Mouse (Mus musculus) kidney, postnatal 14 days (tissue): ENCODE results near the gene Ndufb4.
A peak's percentile ranks its signal among the peaks of the same experiment; 100 is the strongest.
"Not testable (repeated sequence)": the region's sequence is repeated elsewhere in the genome, so short reads cannot be mapped to it uniquely, and the experiment has no call there.

Experiments used
- DNase-seq: peaks from one replicate; pipeline ENCODE4 v3.0.0; 2022; ENCODE audit warnings: mixed read lengths

The Ndufb4 gene

DNA sequence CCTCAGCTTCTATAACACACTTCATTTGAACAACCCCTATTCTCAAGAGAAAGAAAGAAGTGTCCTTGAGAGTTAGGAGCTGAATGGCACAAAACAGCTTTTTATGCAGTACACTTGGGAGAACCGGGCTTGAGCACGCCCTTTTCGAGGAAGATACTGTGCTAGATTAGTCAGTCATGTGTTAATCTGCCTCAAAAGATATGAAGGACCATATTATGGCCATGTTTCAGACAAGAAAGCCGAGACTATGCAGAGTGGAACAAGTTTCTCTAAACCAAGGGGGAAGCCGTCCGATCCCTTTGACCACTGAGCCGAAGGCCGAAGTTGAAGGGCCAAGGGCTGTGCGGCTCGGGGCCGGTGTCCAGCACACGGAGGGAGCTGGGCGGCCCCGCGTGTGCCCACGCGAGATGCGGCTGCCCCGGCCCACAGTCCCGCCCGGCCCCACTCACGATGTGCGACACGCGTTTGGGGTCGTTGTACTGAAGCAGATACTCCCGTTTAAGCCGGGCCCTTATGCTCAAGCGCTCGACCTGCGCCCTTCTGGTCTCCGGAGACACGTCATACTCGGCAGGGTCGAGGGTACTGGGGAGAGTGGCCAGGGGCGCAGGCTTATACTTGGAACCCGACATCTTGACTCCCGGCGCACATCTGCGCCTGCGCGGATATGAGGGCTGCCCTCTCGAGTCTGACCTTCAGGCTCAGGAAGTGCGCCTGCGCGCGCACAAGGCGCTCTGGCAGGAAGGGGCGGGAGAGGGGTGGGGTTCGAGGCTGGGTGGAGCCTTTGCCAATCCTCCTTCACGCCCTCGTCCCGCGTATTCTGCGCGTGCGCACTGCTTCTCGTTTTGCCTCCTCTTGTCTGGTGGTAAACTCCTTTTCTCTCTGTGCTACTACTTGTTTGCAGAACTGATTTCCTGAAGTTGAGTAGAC is at the start of gene Ndufb4:
Gene Ndufb4, minus strand, starts transcription at position 723 of the 927 bp plus-strand sequence.
- peak; percentile 98 for DNase-seq

DNA sequence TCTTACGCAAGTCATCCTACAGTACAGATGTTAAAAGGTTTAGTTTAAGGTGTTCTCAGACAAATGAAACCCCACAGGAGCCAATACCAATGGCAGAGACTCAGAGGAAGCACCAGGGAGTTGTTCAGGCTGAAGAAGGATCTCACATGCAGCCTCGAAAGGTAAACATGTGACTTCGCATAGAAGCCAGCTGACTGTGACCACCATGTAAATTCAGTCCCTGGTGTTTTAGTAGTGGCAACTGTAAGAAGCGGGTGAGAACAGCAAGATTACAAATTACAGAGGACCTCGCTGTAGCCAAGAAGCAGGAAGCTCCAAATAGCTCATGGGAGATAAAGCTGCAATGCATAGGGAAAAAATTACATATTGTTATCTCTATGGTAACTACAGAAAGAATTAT is 49.6 kb upstream of the Ndufb4 start:
- DNase-seq: no peak

DNA sequence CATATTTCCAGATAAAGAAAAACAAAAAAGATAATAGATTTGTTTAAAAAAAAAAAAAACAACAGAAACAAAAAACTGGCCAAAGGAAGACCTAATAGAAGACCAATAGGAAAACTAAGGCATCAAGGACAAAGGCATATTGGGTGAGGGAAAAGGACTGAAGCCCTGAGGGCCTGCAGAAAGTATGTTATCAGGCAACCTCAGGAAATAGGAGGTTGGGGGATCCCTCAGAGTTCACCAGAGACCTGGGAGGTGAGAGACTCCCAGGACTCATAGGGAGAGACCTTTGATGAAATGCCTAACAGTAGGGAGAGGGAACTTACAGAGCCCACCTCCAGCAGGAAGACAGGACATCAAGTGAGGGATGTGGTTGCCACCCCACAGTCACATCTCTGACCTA is 45.8 kb upstream of the Ndufb4 start:
- DNase-seq: not testable (repeated sequence)

- DNase-seq: no peak
These were observed 44.5 kb upstream of the Ndufb4 start for GRCm38 (mm10) chr16:37698767-37699166.

DNA sequence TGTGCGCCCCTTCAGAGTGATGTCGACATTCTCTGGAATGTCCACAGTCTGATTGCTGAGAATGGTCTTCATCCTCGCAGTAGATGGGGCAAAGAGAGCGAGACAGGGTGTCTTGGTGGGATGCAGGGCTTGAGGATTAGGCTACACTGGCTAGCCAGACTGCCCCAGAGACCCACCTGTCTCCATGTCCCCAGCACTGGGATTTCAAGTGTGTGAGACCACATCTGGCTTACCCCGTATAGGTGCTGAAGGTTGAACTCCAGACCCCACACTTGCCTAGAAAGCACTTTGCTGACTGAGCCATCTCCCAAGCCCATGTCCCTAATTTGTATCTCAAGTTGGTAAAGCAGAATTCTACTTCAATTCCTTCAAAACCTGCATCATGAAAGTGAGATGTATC is 43.0 kb upstream of the Ndufb4 start:
- no peak for DNase-seq

DNA sequence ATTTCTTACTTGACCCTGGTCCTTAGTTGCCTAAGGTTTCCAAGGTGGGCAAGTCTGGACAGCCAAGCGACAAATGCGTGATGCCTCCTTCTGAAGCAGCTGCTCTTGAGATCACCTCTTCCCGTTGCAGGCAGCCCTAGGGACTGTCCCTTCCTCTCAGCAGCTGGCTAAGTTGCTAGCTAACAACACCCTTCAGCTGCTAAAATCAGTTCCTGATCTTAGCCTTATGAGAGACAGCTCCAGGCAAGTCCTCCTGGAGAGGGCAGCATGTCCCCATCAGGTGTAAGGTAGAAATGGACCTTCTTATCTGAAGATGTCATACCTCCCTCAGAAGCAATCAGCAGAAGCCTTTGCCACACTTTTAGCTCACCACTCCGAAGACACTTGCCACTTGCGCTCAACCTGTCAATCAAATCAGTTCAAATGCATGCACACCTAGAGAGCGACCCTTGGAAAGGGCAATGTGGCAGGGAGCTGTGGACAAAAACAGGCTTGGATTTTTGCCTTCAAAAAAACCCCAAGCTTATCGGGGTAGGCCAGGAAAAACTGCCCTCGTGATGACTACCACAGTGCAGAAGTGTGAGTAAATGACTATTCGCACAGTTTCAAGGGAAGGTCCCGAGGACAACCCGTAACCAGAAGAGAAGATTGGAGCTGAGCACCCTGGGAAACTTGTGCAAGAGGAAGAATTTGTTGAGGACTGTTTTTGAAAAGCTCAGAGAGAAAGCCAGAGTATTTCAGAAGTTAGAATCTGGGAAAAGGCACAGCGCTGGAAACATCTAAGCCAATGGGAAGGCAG is 36.9 kb upstream of the Ndufb4 start:
- DNase-seq: peak; percentile 29

DNA sequence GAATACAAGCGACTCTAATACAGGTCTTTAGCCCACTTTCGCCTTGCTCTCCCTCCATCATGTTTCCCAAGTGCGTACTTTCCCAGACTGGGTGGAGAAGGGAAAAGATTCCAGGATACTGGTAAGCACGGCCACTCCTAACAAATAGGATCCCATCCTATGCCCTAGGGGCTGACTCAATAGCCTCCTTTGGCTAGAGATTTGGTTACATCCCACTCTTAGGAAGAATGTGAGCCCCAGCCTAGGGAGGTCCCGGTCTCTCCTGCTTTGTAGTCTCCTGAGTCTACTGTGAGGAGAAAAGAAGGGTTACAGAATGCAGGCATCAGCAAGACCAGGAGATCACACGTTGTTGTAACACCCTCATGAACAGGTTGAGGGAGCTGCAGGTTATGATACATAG is 36.2 kb upstream of the Ndufb4 start:
- no peak for DNase-seq

GRCm38 (mm10) chr16:37689934-37690333 is 35.7 kb upstream of the Ndufb4 start:
- DNase-seq: no peak

DNA sequence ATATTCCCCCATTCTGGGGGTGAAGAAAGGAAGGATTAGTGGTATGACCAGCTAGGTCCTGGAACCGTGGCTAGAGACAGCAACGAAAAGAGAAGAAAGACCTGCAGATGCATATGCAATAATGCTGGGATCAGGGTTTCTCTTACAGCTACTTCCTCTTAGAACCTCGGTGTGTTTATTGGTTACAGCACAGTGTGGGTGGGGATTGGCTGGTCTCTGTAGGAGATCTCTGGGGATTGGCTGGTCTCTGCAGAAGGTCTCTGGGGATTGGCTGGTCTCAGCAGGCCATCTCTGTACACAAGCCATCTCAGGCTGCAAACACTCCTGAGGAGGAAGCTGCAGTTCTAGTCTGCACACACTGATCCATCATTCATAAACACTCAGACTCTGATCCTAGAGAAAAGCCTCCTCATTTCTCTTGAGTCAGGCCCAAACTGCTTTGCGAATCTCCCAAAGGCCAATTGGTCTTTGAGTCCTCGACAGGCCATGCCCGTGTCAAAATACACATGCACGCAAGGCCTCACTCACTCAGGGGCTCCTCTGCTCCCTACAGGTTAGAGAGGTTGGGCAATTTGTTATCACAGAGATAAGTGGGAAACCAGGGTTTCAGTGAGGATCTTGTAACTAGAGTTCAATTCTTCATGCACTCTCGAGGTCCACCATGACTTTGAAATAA is 35.1 kb upstream of the Ndufb4 start:
- no peak for DNase-seq

DNA sequence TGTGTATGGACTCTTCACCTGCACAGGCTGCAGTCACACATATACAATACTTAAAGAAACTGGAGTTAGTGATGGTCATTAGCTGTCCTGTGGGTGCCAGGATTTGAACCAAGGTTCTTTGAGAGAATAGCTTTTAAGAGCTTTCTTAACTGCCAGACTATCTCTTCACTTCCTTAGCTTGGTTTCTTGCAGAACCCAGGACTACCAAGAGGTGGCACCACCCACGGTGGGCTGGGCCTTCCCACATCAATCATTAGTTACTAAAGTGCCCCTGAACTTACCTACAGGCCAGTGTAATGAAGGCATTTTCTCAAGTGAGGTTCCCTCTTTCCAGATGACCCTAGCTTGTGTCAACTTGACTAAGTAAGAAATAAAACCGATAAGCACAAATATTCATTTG is 33.9 kb upstream of the Ndufb4 start:
- no peak for DNase-seq

- DNase-seq: no peak
These were observed 33.2 kb upstream of the Ndufb4 start for GRCm38 (mm10) chr16:37687301-37687980.

DNA sequence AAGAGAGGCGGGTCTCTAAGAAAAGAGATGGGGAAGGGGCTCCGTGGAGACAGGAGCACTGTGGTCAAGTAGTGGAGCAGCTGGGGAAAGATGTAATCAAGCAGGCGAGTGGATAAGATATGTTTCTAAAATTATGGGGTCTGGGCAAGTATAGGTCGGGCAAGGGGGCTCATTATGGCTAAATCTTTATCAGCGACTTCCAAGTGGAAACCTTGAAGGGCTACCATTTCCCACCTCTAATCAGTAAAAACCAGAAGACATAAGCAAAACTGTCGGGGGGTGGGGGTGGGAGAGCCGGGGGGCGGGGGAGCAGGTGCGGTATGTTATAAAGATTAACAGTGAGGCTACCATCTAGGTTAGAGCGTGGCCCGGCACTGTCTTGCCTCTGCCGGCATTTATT is 32.6 kb upstream of the Ndufb4 start:
- DNase-seq: no peak

DNA sequence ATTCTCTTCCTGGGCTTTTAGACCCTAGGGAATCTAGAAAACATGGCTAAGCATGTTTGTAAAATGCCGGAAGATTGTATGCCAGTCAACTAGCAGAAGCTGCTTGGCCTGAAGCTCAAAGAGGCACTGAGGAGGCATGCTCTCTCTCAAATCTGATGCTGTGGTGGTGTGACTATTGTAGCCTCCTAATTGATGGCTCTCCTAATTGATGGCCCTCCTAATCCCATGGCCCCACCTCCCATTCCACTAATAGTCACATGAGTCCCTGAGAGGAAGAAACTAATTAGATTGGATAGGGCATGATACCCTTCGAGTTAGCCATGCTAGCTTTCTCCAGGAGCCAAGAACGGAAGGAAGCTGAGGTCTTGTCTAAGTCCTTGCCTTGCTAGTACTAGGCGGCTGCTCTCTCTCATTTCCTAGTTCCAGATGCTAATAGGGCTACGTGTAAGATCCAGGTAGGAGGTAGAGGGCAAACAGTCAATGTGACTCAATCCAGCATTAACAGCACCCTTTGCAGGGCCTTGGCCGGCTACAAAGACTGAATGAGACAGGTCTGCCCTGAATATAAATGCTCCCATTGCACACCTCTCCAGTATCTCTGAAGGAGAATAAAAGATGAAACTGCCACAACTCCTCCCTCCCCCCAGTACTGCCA is 31.8 kb upstream of the Ndufb4 start:
- no peak for DNase-seq

DNA sequence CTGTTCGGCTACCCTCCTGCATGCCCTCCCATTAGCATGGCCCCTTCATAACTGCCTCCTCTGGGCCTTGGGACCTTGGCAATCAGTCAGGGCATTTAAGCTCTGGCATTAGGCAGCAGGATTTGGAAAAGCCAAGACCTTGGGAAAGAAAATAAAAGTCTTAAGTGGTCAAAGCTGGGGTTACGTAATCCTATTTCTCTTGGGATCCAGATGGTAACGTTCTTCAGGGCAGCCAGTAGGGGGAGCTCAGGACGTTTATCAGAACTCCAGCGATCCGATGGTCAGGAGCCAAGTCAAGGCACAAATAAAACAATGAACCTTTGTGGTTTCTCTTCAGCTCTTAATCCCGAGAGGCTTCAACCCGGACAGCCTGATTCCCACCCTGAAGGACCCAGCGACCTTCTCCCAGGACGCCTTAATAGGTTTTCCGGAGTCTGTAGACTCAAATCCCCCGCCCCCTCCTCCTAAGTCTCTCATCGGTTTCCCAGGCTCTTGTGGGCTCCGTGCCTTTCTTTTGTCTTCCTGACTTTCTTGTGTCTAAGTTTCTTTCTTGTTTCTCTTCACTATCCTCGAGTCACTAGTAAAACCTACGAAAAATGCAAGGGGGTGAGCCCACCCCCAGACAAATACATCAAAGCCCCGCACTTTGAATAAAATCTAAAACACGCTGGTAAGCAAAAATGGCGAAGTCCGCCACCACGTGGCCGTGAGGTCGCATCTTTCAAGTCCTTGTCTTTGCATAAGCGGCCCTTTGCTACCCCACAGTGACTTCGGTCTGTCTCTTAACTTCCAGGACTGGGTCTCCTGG is 30.6 kb upstream of the Ndufb4 start:
- DNase-seq: peak; percentile 88

- DNase-seq: peak; percentile 56
These were observed 30.0 kb upstream of the Ndufb4 start for GRCm38 (mm10) chr16:37684259-37684633.

- peak; percentile 38 for DNase-seq
These were observed 29.2 kb upstream of the Ndufb4 start for GRCm38 (mm10) chr16:37683154-37684130.

GRCm38 (mm10) chr16:37682309-37682975 is 28.2 kb upstream of the Ndufb4 start:
- DNase-seq: peak; percentile 88

GRCm38 (mm10) chr16:37680831-37681230 is 26.6 kb upstream of the Ndufb4 start:
- no peak for DNase-seq

DNA sequence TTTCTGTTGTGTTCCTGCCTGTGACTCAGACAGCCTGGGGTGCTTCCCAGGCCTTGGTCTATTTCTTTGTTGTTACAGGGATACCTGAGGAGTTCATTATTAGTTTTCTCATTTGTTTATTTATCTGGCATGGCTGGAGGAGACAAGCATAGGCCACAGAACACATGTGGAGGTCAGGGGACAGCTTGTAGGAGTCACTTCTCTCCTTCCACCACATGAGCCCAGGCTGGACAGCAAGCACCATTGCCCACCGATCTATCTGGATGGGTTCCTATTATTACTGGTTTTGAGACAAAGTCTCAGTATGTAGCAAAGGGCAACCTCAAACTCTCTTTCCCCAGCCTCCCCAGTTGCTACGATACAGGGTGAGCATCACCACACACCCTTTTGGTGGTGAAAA is 26.0 kb upstream of the Ndufb4 start:
- DNase-seq: no peak
